Mouse (Mus musculus) c-Kit-positive CD71-positive TER-119-negative erythroid progenitor cells, embryonic 14.5 days (primary cell): Measurements from ENCODE around the gene Fam178b.

ENCODE experiments used
- DNase-seq: peaks from one replicate; pipeline ENCODE4 v3.0.0-alpha.2; 2013; ENCODE audit warnings: low read depth

Gene Fam178b

DNA sequence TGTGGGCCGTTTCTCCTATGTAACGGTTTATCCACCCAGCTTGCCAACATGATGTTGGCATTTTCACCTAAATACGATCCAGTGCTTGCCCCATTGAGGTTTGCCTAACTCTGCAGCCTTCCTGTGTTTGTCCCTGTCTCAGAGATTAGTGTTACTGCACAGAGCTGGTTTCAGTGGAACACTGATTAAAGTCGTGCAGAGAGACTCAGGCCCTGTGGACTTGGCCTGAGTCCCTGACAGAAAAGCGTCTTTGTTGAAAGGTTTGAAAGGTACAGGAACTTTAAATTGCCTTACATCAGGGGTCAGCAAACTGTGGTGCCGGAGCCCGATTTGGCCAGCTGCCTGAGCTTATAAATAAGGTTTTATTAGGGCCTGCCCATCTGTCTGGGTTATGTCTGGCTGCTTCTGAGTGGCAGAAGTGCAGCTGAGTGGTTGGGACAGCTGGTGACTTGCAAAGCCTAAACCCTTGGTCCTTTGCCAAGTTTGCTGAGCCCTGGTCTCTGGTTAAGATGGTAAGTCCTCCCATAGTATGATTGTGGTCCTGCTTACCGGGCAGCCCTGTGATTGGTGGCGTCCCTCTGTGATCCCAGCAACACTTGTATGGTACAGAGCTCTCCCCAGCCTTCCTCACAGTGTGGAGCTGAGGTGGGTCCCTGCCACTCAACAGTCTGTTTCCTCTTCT, 159.5 kb downstream of the Fam178b start:
- DNase-seq = no peak

DNA sequence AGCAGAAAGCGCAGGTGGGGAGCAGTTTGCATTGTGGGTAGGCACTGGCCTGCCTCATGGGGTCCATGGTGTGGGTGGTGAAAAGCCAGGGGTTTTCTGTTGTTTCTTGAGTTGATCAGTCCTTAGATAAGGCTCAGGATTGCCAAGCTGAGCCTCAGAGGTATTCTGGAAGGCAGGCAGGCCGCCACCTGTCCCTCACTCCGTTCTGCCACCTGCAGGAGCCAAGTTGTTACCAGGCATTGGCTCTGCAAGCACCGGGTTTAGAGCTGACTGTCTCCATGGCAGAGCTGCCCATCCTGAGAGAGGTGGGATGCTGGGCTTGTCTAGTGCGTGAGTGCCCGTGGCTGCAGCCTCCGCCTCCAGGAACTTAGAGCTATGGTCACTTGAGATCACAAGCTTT, 160.8 kb downstream of the Fam178b start:
- no peak for DNase-seq

DNA sequence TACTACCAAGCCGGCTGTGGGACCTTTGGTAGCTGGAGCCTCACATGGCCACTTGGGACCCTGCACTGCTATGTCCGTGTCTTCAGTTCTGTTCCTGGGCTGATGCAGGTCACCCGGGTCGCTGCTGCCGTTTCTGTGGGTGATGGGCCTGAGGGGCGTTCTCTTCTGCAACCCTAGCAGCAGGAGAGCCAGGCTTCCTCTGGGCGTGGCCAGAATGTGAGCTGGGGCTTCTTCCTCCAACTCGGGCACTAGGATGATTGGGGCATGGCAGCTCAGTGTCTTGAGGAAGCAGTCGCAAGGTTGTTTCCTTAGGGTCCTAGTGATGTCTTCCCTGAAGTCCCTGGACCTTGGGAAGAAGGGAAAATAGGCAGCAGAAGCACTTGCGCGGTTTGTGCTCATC, 163.4 kb downstream of the Fam178b start:
- DNase-seq = no peak

DNA sequence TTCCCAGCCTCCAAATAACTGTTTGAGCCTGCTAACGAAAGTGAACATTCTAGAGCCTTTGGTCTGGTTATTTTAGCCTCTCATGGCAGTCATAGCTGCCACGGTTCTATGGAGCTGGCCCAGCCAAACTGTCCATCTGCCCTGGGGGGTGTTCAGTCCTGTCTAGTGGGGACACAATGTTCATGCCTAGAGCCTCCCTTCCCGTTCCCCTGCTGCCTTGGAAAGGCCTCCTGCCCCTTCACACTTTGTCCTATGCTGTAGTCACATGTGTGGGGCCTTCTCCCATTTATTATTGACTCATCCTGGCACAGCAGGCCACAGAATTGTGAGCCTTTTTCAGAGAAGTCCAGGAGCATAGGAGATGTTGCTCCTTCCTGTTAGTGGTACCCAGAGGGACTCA, 164.7 kb downstream of the Fam178b start:
- DNase-seq = no peak

DNA sequence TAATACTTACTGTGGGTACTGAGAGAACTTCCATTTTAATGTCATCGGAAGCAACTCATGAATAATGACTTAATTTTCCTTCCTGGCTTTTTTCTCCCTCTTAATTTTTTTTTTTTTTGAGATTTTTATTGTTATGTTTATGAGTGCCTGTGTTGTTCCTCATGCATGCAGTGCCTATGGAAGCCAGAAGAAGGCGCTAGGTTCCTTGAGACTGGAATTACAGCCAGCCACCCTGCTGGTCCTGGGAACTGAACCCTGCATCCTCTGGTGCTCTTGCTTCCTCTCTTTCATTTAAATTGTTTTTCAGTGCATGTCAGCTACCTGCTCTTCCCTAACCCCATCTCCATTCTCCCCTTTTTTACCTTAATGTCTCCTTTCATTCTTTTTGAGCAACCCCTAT, 169.3 kb downstream of the Fam178b start:
- DNase-seq = peak; percentile 46

DNA sequence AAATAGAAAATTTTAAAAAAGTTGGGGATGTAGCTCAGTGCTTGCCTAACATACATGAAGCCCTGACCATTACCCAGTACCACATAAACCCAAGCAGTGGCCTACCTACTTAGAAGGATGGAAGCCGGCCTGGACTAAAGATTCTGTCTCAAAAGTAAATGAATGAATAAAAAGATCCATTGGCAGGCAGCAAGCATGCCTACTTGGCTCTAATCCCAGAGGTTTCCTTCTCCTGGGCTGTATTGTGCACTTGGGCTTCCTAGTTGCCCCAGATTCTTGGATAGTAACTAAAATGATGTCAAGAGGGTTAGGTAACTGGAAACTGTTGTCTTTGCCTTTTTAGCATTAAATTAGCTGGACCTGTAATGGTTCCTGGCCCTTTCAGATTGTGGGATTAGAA, 169.7 kb downstream of the Fam178b start:
- no peak for DNase-seq

DNA sequence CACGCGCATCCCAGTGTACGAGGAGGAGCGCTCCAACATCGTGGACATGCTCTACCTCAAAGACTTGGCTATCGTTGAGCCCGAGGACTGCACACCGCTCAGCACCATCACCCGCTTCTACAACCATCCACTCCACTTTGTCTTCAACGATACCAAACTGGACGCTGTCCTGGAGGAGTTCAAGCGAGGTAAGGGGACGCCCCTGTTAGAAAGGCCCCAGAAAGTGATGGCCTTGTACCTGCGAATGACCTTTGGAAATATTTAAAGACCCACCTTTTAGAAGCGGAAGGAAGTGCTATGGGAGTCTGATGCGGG, 170.1 kb downstream of the Fam178b start:
- DNase-seq = no peak
